Mouse (Mus musculus) CH12.LX (cell line): ENCODE results near the gene Oasl1.
"Not testable (repeated sequence)": the region's sequence is repeated elsewhere in the genome, so short reads cannot be mapped to it uniquely, and the experiment has no call there.

Experiments
- CTCF ChIP-seq, 2 experiments: IDR thresholded peaks in 1 of 2; conservative IDR thresholded peaks in 1 of 2; 2 replicates each; pipeline ENCODE4 v1.5.1; 2011 to 2012; ENCODE audit warnings: low read depth in 2 of 2, low read length in 2 of 2, improper control_type of control experiment in 1 of 2, inconsistent platforms in 1 of 2, mild to moderate bottlenecking in 1 of 2, moderate library complexity in 1 of 2
- ELF1 ChIP-seq: IDR thresholded peaks from 2 replicates; pipeline ENCODE4 v1.6.1; 2014; ENCODE audit warnings: low read depth, mild to moderate bottlenecking, inconsistent platforms, low read length, improper control_type of control experiment

- TF ChIP-seq CTCF (conservative IDR thresholded peaks at IDR 0.05 in 1 of 2, IDR thresholded peaks at IDR 0.05 in 1 of 2; ENCODE audit: low read depth in 2 of 2, low read length in 2 of 2); ELF1: not testable (repeated sequence)
These were observed 5.7 kb upstream of the Oasl1 start for GRCm38 (mm10) chr5:114917357-114917756.
